Mouse (Mus musculus) olfactory bulb, adult 2 months (tissue): ENCODE measurements at regions not wholly inside any gene's neighbourhood (a gene's known extent, or its start where the extent isn't known, plus 50 kb on each side); places are given as distances from the start of the nearest gene placed in this dataset.

Source experiments
- H3K27ac ChIP-seq: fragments of 200-500 bp; 2 replicates; pipeline ENCODE4 v1.5.1; 2012; ENCODE audit warnings: low read depth, low read length; ENCODE audit not compliant: insufficient read depth
- H3K4me1 ChIP-seq: fragments of 200-500 bp; 2 replicates; pipeline ENCODE4 v1.6.1; 2012; ENCODE audit warnings: low read length; ENCODE audit not compliant: control insufficient read depth, insufficient read depth
- H3K4me3 ChIP-seq: fragments of 200-500 bp; 2 replicates; pipeline ENCODE4 v1.5.1; 2012; ENCODE audit warnings: mild to moderate bottlenecking, low read depth, low read length, moderate library complexity; ENCODE audit not compliant: insufficient read depth
- CTCF ChIP-seq: fragments of 200-500 bp; IDR thresholded peaks from 2 replicates; pipeline ENCODE4 v1.5.1; 2012; ENCODE audit warnings: low read depth, mild to moderate bottlenecking, low read length, moderate library complexity; ENCODE audit not compliant: insufficient read depth
- POLR2A ChIP-seq: fragments of 200-500 bp; IDR thresholded peaks from 2 replicates; pipeline ENCODE4 v1.6.1; 2012; ENCODE audit warnings: mild to moderate bottlenecking, low read depth, low read length, moderate library complexity; ENCODE audit not compliant: insufficient read depth
- WGBS: fragments of 180-500 bp; shearing (Covaris S2); methylation state at CpG from one replicate; pipeline ENCODE4 v1.1.7; 2018; 5-methylcytosine and 5-hydroxymethylcytosine counted together

DNA sequence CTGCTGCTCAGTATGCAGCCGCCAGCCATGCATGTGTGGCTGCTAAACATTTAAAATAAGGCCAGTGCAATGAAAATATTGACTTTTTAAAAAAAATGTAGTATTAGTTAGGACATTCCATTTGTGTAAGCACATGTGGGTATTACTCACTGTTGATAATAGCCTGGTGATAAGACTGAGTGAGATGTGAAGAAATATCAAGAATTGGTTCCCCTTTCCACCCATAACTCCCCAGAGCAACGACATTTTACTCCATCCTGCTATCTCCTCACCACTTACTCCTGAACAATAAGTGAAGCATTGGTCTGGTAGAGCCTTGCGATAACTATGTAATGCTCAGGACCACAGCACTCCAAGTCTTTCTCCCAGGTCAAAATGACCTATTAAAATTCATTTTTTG is 178.2 kb downstream of the Enc1 start:
- 96% methylated on average over 3 of the region's 3 CpGs for WGBS
- TF ChIP-seq CTCF = no peak
- no peak for TF ChIP-seq POLR2A
- no peak overlapping the region for H3K27ac ChIP-seq
- H3K4me3 ChIP-seq = no peak overlapping the region
- H3K4me1 ChIP-seq = no peaks in the 10 kb centered on the region

DNA sequence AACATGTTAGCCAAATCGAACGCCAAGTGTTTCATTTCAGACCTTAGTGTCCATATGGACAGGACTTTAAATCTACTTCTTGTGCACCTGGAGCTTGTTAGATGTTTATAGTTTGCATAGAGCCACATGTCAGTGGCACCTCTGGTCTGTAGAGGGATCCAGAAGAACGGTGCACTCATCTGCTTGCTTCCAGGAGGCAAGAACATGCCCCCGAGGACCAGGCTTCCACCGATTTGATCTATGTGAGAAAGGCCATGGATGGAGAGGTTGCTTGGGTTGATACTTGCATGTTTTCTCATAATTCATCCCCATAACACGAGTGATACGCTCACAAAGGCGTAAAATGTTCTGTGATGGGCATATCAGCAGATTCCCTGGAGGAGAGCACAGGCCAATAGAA is 177.8 kb downstream of the Enc1 start:
- H3K27ac ChIP-seq = no peak overlapping the region
- WGBS = 97% methylated on average over 8 of the region's 8 CpGs
- H3K4me3 ChIP-seq = no peak overlapping the region
- TF ChIP-seq POLR2A (no peak), CTCF (no peak)
- H3K4me1 ChIP-seq = no peaks in the 10 kb centered on the region

DNA sequence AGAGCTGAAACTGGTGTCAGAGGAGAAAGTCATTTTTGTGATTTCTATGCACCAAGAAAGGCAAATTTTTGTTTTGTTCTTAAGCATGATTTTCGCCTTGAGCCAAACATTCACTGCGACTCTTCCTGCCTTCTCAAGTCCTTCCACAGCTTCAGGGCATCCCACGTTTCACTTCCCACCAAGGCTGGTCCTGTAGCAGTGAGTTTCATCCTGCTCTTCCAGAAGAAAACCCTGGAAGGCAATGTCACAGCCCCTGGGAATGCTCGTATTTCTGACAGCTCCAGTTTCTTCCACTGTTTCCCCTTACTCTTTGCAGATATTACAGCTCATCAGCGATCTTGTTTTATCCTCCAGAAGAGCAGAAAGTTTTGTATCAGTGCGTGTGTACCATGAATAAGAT is 177.2 kb downstream of the Enc1 start:
- WGBS = 89% methylated on average over 6 of the region's 6 CpGs
- H3K4me1 ChIP-seq = no peaks in the 10 kb centered on the region
- TF ChIP-seq POLR2A = no peak
- TF ChIP-seq CTCF = no peak
- no peak overlapping the region for H3K4me3 ChIP-seq
- no peak overlapping the region for H3K27ac ChIP-seq

DNA sequence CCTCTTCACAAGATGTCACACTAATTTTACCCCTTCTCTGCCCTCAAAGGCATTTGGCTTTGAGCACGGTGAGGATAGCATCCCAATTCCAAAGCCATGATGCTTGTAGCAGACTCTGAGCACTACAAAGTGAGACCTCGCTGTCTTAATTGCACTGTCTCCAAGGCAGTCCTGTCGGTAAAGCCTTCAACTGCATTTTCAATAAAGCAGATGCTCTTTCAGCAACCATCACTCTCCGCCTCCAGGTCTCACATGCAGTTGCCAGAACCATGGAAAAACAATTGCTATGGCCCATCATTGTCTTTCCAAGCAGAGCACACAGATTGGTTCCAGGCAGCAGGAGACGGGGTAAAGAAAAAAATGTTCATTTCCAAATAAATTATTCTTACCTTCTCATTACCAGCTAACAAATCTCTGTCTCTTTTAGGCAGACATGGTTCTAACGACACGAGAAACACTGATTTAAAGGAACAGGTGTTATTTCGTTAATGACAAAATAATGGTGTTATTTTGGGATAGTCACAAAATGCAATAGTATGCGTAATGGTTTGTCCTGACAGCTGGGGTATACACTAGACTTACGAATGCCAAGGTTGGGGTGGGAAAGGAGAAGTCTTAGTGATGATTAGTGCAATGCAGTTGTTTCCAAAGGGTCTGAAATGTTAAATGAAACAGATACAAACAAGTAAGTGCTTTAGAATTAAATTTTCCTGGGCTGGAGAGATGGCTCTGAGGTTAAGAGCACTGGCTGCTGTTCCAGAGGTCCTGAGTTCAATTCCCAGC is 175.2 kb downstream of the Enc1 start:
- no peak for TF ChIP-seq POLR2A
- no peak for TF ChIP-seq CTCF
- H3K27ac ChIP-seq = no peak overlapping the region
- 70% methylated on average over 10 of the region's 10 CpGs for WGBS
- no peaks in the 10 kb centered on the region for H3K4me1 ChIP-seq
- H3K4me3 ChIP-seq = no peak overlapping the region

DNA sequence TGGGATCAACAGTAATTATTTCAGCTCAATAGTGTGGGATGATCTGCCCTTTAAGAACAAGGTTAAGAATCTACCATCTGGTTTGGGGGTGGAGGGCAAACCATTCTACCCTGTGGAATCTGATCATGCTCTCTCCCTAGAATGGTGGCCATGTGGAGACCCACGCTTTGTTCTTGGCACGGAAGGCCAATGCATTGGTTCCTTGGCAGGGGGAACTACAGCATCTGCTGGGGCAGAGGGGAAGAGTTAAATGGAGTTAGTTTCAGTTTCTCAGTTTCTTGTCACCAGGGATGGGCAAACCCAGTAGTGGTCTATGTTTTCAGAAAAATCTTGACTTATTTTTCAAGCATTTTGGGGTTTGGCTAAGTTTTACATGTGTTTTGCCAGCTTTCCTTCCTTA is 174.5 kb downstream of the Enc1 start:
- Histone ChIP-seq H3K4me3 (no peak overlapping the region), H3K4me1 (no peaks in the 10 kb centered on the region), H3K27ac (no peak overlapping the region)
- WGBS = 83% methylated on average over 2 of the region's 2 CpGs
- TF ChIP-seq CTCF (no peak), POLR2A (no peak)

DNA sequence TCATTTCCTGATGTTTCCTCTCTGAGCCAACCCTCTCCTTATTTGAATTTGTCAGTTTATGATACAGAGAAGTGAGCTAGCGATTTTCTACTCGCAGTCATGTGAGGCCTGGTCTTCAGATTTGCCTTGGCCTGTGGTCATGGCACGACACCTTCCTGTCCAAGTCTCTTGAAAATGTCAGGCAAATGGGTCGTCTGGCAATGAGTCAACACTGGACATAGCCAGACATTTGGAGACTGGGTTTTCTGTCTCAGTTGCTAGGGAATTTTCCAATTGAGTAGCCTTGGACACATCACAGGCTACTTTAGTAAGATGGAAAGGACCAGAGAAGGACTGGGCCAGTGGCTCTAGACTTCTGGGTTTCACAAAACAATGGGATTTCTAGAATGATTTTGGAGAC is 171.2 kb downstream of the Enc1 start:
- Histone ChIP-seq H3K4me3 (no peak overlapping the region), H3K27ac (no peak overlapping the region), H3K4me1 (no peaks in the 10 kb centered on the region)
- WGBS = 86% methylated on average over 4 of the region's 4 CpGs
- TF ChIP-seq CTCF (no peak), POLR2A (no peak)

DNA sequence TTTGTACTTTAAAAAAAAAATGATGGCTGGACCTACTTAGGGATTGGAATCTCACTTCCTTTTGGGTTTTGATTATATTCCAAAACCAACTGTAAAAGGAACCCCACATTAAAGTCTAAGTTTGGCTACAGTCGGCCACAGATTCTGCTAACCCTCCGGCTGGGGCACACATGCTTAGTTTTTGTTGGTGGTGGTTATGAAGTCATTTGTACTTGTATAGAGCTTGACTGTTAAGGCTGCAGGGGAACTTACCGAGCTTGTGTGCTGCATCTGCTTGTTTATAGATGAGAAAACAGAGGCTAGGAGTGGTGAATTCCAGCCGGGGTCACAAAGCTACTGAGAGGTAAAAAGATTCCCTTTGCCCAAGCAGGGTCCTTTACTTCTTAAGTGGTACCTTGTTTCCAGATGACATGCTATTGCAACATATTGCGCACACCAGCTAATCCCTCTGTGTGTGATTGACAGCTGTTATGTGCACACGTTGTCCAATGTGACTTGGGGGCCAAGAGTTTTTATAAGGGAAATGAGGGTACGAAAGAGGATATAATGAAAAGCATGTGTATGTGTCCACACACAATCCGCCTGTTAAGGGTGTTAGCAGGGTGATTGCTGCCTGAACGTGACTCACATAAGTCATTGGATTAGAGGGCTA is 169.8 kb downstream of the Enc1 start:
- no peaks in the 10 kb centered on the region for H3K4me1 ChIP-seq
- no peak overlapping the region for H3K27ac ChIP-seq
- H3K4me3 ChIP-seq = no peak overlapping the region
- WGBS = 80% methylated on average over 9 of the region's 9 CpGs
- TF ChIP-seq CTCF = no peak
- no peak for TF ChIP-seq POLR2A

DNA sequence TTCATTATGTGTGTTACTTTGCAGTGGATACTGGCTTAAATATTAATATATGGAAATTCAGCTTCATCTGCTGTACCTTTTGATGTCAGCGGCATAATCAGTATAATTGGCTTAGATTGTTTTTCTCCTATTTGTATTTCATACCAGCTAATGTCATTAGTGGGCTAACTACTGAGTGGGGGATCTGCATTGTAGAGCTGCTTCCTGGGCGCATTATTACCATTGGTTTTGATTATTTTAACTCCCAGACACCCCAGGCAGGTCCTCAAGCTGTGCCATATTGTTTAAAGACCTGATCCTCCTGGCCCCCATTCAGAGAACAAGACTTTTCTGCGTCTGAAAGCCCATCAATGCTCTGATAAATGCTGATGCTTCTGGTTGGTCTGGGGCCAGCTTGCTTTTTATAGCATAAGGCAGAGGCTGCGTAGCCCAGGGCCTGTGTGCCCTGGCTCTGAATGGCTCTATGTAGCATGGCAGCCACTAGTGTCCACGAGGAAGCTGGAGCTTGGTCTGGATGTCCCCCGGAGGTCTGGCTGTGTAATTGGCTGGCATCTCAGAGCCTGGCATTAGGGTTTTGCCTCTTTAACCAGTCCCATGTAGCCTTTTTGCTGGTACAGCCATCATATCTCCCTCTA is 169.1 kb downstream of the Enc1 start:
- WGBS = 73% methylated on average over 6 of the region's 6 CpGs
- H3K4me1 ChIP-seq = no peaks in the 10 kb centered on the region

DNA sequence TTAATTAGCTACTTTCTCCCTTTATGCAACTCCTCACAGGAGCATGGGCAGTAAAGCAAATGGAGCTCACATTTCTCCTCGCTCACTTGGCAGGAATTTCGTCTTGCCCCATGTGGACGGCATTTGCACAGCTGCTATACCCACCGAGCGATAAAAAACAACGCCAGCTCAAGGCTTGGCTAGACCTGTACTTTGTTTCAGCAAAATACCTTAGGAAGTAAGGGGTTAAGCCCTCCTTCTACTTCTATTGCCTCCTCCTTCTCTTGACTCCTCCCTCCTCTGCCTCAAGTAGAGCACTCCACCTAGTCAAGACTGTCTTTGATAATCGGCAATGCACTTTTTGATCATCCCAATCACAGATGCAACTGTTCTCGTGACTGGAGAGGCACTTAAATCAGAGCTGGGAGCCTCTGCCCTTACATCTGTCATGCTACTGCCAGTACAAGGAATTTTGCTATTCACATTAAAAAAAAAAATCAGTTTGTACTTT is 168.4 kb downstream of the Enc1 start:
- Histone ChIP-seq H3K27ac (no peak overlapping the region), H3K4me3 (no peak overlapping the region), H3K4me1 (no peaks in the 10 kb centered on the region)
- TF ChIP-seq POLR2A (no peak), CTCF (no peak)
- WGBS = 71% methylated on average over 8 of the region's 8 CpGs

More for the DNA sequence above, 169.1 kb downstream of the Enc1 start:
- Histone ChIP-seq H3K4me3 (no peak overlapping the region), H3K27ac (no peak overlapping the region)
- TF ChIP-seq POLR2A (no peak), CTCF (no peak)
